Mouse (Mus musculus) fibroblast of lung, adult 2 months (primary cell): ENCODE measurements at regions not wholly inside any gene's neighbourhood (a gene's known extent, or its start where the extent isn't known, plus 50 kb on each side); places are given as distances from the start of the nearest gene placed in this dataset.

Experiments
- DNase-seq: peaks from one replicate; pipeline ENCODE4 v3.0.0-alpha.2; 2011; ENCODE audit warnings: low read depth

DNA sequence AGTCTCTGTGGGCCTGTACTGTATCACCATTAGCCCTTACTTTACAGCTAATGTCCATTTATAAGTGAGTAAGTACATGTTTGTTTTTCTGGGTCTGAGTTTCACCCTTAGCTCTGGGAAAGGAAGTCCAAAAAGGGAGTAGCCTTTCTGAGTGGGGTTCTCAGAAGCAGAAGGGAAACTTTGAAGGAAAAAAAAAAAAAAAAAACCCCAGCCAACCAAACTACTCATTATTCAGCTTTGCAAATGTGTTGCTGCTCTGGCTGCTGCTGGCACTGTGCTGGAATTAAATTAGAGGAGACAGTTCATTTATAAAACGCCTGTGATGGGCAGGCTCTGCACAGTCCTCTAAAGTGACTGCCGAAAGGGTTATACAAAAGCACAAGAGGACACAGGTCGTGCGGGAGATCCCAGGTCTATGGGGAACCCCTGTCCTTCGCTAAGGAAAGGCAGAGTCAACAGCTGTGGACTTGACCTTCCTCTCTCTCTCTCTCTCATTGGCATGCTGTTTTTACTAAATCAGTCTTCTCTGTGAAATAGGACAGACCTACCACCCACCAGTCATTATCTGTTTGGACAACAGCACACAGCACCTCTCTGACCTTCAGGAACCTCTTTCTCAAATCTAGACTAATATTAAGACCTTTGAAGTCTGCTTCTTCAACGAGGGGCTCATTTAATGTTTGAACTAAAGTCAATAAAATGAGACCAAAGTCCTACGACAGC, 165.4 kb downstream of the Cd47 start:
- DNase-seq, result no peak

DNA sequence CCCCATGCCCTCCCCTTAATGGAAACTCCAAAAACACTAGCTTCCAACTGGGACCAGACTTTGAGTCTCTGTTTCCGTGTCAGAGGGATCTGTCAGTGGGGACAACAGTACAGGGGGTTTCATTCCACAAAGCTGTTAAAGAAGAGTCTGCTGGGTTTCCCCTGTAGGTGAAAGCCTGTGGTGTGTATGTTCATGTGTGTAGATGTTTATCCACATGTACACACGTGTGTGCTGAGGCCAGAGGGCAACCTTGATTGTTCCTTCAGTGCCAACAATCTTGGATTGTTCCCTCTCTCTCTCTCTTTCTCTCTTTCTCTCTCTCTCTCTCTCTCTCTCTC, 165.9 kb downstream of the Cd47 start:
- no peak for DNase-seq

GRCm38 (mm10) chr16:49967110-49967509, 166.8 kb downstream of the Cd47 start:
- no peak for DNase-seq

- no peak for DNase-seq
These were observed 168.0 kb downstream of the Cd47 start for GRCm38 (mm10) chr16:49968291-49968870.

GRCm38 (mm10) chr16:49969035-49969434, 168.7 kb downstream of the Cd47 start:
- DNase-seq, result no peak

DNA sequence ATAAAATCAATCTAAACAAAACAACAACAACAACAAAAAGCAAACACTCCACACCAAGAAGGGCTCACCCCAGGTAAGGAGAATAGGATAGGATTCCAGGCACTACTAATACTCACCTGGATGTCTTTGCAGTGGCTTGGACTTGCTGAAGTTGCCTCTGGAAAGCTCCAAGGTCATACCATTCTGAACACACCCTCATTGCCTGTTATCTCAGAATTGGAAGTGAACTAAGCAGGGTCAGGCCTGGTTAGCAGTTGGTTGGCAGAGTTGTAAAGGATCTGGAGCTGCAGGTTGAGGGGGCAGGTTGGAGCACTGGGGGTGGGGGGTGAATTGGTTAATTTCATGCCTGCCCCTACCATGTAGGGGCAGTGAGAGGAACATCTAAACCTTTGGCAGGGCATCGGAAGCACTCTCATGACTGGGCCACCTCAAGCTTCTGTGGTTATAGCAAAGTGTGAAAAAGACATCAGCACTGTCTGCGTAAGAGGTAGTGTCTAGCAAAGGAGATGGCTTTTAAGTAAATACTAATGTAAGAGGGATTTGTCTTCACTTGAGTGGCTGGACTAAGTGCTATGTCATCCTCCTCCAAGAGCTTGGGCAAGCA, 169.5 kb downstream of the Cd47 start:
- no peak for DNase-seq

- DNase-seq, result no peak
These were observed 170.0 kb downstream of the Cd47 start for GRCm38 (mm10) chr16:49970297-49970804.

DNA sequence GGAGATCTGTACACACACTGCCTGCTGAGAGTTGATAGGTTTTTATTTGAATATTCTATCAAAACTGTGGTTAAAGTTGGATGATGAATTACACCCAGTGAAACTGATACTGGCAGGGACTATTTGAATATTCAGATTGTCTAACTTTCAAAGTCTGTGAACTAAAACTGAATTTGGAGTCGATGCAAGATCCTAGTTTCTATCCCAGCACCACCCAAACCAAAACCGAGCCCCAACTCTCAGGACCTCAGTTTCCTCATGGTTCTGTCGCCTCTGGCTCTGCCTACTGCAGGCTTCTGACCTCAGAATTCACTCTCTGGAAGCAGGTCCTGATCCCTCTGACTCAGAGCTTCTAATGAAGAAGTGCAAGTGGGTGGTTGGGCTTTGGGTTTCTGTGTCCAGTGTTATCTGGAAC, 170.8 kb downstream of the Cd47 start:
- DNase-seq, result no peak

- no peak for DNase-seq
These were observed 176.9 kb downstream of the Cd47 start for GRCm38 (mm10) chr16:49977276-49977675.

GRCm38 (mm10) chr16:49979426-49979940, 179.2 kb downstream of the Cd47 start:
- DNase-seq, result no peak

- DNase-seq, result no peak
These were observed 179.9 kb downstream of the Cd47 start for GRCm38 (mm10) chr16:49980178-49980646.

DNA sequence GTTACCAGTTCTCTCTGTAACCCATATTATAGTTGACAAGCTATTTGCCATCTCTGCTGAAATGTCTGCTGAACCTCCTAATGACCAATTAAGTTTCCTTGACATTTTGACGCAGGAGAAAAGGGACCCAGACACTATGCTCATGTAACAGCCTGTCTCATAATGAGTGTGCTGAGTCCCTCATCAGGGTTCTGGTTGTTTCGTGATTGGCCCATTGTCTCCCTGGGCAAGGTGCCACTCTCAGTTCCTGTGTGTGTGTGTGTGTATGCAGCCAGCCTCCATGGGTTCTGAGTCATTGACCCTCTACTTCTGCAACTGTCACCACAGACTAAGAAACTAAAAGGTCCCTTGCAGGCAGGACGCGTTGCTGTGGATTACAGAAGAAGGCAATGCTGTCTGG, 181.8 kb downstream of the Cd47 start:
- DNase-seq, result no peak

GRCm38 (mm10) chr16:49985082-49986076, 185.0 kb downstream of the Cd47 start:
- no peak for DNase-seq

GRCm38 (mm10) chr16:49986954-49987353, 186.6 kb downstream of the Cd47 start:
- DNase-seq, result no peak

GRCm38 (mm10) chr16:49995822-49996221, 195.5 kb downstream of the Cd47 start:
- no peak for DNase-seq

DNA sequence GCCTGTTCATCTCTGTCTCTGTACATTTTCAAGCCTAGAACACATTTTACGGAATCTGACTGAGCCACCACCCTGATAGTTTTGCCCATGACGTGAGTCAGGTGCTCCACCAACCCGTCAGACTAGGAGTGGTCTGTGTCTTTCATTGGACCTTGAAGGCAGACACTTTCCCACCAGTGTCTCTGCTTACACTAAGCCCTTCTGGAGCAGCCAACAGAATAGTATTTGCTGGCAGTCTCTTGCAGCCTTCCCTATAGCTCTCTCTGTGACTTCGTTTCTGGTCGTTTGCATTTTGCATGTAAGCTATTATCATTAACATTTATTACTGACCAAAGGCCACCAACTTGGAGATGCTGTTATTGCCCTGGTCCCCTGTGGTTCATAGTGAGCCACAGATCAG, 196.3 kb downstream of the Cd47 start:
- DNase-seq, result no peak

DNA sequence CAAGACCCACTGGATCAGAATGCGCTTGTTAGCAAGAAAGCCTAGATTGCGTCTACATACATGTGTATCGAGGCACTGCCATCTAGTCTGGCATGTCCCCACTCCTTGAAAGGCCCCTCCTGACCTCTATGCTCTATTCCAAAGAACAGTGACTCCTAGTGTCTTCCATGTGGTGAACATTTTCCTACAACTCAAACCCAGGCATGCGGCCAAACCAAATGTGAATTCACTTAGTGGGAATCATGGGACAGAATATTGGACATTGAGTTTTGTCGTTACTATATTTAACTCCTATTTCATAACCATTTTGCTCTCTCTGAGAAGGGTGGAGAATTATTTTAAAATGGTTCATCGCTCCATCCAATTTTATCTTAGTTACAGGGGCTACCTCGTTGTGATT, 196.7 kb downstream of the Cd47 start:
- DNase-seq, result peak; percentile 66

GRCm38 (mm10) chr16:50000805-50001204, 200.5 kb downstream of the Cd47 start:
- DNase-seq, result no peak

DNA sequence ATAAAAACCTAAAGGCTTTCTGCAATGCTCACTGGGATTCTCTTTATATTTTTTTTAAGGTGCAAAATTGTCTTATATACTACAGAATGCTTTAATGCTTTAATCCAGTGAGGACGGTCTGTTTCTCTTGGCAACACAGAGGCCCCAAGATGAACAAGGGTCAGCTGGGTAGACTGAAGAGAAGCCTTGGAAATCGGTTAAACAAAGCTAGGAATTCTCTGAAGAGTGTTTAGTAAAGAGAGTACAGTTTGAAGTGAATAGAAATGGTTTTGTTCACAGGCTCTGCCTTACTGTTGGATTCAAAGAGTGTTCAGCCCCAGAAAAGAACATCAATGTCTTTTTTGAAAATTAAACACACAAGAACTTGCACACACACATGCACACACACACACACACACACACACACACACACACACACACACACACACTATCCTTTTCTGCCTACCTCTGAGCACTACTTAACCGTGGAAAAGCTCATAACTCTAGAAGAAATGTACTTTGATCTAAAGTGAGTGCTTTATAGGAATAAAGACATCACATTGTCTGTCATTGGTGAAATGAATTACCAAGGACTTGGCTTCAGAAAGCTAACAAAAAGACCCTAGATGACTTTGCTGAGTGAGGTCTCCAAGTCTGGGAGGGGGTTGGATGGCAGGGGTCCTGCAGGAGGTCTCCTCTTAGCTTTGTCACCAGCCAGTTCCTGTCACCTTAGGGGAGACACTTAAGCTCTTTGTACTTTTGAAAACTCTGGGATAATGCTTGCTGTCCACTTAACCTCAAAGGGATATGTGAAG, 201.5 kb downstream of the Cd47 start:
- no peak for DNase-seq

- DNase-seq, result no peak
These were observed 202.1 kb downstream of the Cd47 start for GRCm38 (mm10) chr16:50002456-50002788.

- no peak for DNase-seq
These were observed 208.7 kb downstream of the Cd47 start for GRCm38 (mm10) chr16:50009046-50009445.
